Mouse (Mus musculus) liver, embryonic 12.5 days (tissue): ENCODE results near the gene Gm8882. TPM values are rescaled to one million over a fixed set of nuclear protein-coding genes. Genes with fewer than 3 reads are reported as not detected.
"Not testable (repeated sequence)": the region's sequence is repeated elsewhere in the genome, so short reads cannot be mapped to it uniquely, and the experiment has no call there.

ENCODE experiments used
- ATAC-seq: fragments of 200-750 bp; cut with Nextera tagmentation; 2 replicates; pipeline ENCODE4 v1.8.0; 2017; ENCODE audit warnings: moderate number of reproducible peaks, mild to moderate bottlenecking, moderate library complexity
- H3K27ac ChIP-seq: fragments of 300-500 bp; sonication (generic); 2 replicates; pipeline ENCODE4 v1.5.1; 2016; ENCODE audit warnings: mild to moderate bottlenecking
- H3K27me3 ChIP-seq: fragments of 300-500 bp; sonication (generic); replicated peaks from 2 replicates; pipeline ENCODE4 v1.6.1; 2016; ENCODE audit warnings: mild to moderate bottlenecking, moderate library complexity
- H3K36me3 ChIP-seq: fragments of 300-500 bp; sonication (generic); 2 replicates; pipeline ENCODE4 v1.6.1; 2016; ENCODE audit warnings: mild to moderate bottlenecking, moderate library complexity
- H3K4me1 ChIP-seq: fragments of 300-500 bp; sonication (generic); 2 replicates; pipeline ENCODE4 v1.6.1; 2016
- H3K4me2 ChIP-seq: fragments of 300-500 bp; sonication (generic); 2 replicates; pipeline ENCODE4 v1.6.1; 2016; ENCODE audit warnings: mild to moderate bottlenecking, moderate library complexity
- H3K4me3 ChIP-seq: fragments of 300-500 bp; sonication (generic); 2 replicates; pipeline ENCODE4 v1.5.1; 2016; ENCODE audit warnings: mild to moderate bottlenecking, moderate library complexity
- H3K9ac ChIP-seq: fragments of 300-500 bp; sonication (generic); 2 replicates; pipeline ENCODE4 v1.6.1; 2016; ENCODE audit warnings: mild to moderate bottlenecking, moderate library complexity
- H3K9me3 ChIP-seq: fragments of 300-500 bp; sonication (generic); replicated peaks from 2 replicates; pipeline ENCODE4 v1.6.1; 2016; ENCODE audit warnings: mild to moderate bottlenecking, moderate library complexity
- WGBS: fragments of 180-500 bp; shearing (Covaris S2); methylation state at CpG from one replicate; pipeline ENCODE4 v1.1.7; 2016; ENCODE audit not compliant: insufficient replicate concordance; 5-methylcytosine and 5-hydroxymethylcytosine counted together
- polyA plus RNA-seq: library from polyadenylated mRNA; unstranded; fragments of >200 nt; fragmentation: Nextera tagmentation; extraction: Ambion mirVana; gene quantifications from 2 replicates; pipeline ENCODE4 v1.2.1, GENCODE M21; 2016

The Gm8882 gene
- polyA plus RNA-seq: not detected in 2 replicates

DNA sequence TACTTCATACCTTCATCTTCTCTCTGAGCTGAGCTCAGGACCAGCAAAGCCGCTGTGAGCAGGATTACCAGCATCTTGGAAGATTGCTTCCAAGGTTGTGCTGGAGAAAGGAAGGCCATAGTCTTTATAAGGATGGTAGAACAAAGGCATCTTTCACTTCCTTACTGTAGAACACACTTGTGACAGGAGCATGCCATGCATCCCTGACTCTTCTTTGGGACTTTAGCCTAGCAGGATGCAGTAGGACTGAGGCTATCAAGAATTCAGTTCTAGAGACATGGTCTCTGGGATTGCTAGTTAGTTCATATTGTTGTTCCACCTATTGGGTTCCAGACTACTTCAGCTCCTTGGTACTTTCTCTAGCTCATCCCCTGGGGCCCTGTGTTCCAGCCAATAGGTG is at the start of gene Gm8882:
Gene Gm8882, minus strand, starts transcription at position 101 of the 400 bp plus-strand sequence.
- not testable (repeated sequence) for ATAC-seq, H3K36me3 ChIP-seq, H3K4me2 ChIP-seq, H3K4me3 ChIP-seq, H3K27me3 ChIP-seq, H3K9ac ChIP-seq, H3K4me1 ChIP-seq, H3K27ac ChIP-seq, H3K9me3 ChIP-seq
- 48% methylated on average over 1 of the region's 1 CpGs for WGBS

GRCm38 (mm10) chr6:132314657-132315056 is 49.3 kb downstream of the Gm8882 start, which contains the start of gene Prpmp5:
Gene Prpmp5 (minus strand): TSS chr6:132314757.
- H3K9me3 ChIP-seq, H3K4me3 ChIP-seq, H3K36me3 ChIP-seq, H3K4me1 ChIP-seq, H3K27ac ChIP-seq, H3K9ac ChIP-seq, H3K27me3 ChIP-seq, ATAC-seq, H3K4me2 ChIP-seq: not testable (repeated sequence)

Other genes with a start within 250 kb of the Gm8882 start
- gene Prb1, start 153.6 kb downstream of the Gm8882 start, polyA plus RNA-seq: not detected in 2 replicates
- gene Prpmp5, start 49.4 kb downstream of the Gm8882 start, polyA plus RNA-seq: not detected in 2 replicates
- gene Prh1, start 205.7 kb upstream of the Gm8882 start, polyA plus RNA-seq: not detected in 2 replicates
- gene Prp2, start 231.8 kb upstream of the Gm8882 start, polyA plus RNA-seq: not detected in 2 replicates